Mouse (Mus musculus): Measurements from ENCODE around the gene D16Ertd472e. TPM values are rescaled to one million over a fixed set of nuclear protein-coding genes. Genes with fewer than 3 reads are reported as not detected.

The D16Ertd472e gene
- total RNA-seq, 2 experiments from 2014 or later = 15.8 to 16.8 TPM

DNA sequence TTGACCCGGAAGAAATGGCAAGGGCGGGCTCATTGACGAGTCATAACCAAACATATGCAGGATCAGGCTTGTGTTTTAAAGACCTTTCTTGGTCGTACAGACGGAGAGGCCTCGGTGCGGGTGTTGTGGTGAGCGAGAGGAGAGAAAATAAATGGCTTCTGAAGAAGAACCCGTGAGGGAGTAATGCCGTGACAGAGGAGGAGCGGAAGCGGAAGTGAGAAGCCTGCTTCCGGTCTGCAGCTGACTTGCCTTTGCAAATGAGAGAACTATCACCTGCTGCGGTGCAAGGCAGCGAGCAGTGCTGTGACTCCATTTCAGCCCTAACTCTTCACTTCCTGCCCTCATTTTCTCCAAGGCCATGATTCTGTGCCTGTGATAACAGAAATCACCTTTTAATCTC, 16.4 kb downstream of the D16Ertd472e start:
- DNase-seq (ENCODE audit: low spot score in 2 of 2) = no peak
- Histone ChIP-seq H3K27ac (no peak overlapping the region), H3K4me3 (no peak overlapping the region)
- TF ChIP-seq CTCF (conservative IDR thresholded peaks at IDR 0.05) = no peak

- no peak for TF ChIP-seq CTCF (conservative IDR thresholded peaks at IDR 0.05)
- no peak overlapping the region for H3K27ac ChIP-seq
- no peak for DNase-seq (ENCODE audit: low spot score in 2 of 2)
Observed at GRCm38 (mm10) chr16:78557573-78557972, 18.9 kb downstream of the D16Ertd472e start.

DNA sequence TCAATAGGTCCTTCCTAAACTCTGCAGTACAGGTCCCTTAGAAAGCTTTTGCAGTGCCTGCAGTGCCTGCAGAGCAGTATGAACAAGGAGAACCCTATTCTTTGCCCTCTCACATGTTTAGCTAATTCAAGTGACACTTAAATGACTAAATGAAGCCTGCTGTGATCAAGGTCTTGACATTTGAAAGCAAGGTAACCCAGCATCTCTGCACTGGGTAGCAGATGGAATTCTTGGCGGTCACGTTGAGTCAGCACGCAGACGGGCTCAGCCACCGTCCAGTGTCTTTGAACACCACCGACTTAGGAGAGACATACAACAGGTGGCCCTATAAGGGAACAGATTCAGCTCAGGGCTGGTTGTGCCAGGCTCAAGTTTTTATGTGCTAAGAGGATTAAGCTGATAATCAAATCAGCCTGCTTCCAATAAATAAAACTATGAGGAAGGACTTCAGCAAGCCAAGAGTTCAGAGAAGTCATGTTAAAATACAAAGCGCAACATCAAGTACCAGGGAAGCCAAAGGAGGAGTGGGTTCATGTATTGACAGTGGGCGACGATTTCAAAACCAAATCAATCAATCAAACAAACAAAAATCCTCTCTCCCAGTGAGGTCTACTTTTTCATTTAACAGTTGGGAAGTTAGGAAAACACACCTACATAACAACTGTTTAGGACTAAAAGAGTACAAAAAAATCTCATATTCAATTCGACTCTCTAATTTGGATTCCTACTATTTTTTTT, 21.4 kb downstream of the D16Ertd472e start:
- H3K27ac ChIP-seq = peak overlapping the region; percentile 88
- DNase-seq (ENCODE audit: low spot score in 2 of 2) = peak in 1 of 2 experiments; percentile 43
- no peak overlapping the region for H3K4me3 ChIP-seq
- no peak for TF ChIP-seq CTCF (conservative IDR thresholded peaks at IDR 0.05)

More at GRCm38 (mm10) chr16:78557573-78557972, 18.9 kb downstream of the D16Ertd472e start:
- H3K4me3 ChIP-seq = no peak overlapping the region

- no peak for TF ChIP-seq CTCF (conservative IDR thresholded peaks at IDR 0.05)
- no peak overlapping the region for H3K4me3 ChIP-seq
- no peak overlapping the region for H3K27ac ChIP-seq
- DNase-seq (ENCODE audit: low spot score in 2 of 2) = no peak
Observed at GRCm38 (mm10) chr16:78547367-78547766, 29.1 kb downstream of the D16Ertd472e start.

DNA sequence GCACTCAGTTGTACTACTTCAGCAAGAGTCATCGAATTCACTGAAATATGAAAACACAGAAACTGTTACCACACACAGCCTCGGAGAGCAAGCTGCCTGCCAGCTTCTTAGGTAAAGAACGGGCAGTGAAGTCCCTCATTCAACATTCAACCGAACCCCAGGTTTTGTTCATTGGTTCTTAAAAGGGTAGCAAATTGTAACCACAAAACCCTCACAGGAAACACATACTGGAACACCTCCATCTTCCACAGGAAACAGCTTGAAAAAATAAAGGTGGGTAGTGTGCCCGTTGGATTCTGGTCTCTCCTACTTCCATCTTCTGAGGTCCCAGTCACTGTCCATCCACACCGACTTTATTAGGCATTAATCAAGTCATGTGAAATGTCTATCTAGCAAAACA, 30.0 kb downstream of the D16Ertd472e start:
- no peak for DNase-seq (ENCODE audit: low spot score in 2 of 2)
- TF ChIP-seq CTCF (conservative IDR thresholded peaks at IDR 0.05) = no peak
- H3K27ac ChIP-seq = no peak overlapping the region
- no peak overlapping the region for H3K4me3 ChIP-seq

DNA sequence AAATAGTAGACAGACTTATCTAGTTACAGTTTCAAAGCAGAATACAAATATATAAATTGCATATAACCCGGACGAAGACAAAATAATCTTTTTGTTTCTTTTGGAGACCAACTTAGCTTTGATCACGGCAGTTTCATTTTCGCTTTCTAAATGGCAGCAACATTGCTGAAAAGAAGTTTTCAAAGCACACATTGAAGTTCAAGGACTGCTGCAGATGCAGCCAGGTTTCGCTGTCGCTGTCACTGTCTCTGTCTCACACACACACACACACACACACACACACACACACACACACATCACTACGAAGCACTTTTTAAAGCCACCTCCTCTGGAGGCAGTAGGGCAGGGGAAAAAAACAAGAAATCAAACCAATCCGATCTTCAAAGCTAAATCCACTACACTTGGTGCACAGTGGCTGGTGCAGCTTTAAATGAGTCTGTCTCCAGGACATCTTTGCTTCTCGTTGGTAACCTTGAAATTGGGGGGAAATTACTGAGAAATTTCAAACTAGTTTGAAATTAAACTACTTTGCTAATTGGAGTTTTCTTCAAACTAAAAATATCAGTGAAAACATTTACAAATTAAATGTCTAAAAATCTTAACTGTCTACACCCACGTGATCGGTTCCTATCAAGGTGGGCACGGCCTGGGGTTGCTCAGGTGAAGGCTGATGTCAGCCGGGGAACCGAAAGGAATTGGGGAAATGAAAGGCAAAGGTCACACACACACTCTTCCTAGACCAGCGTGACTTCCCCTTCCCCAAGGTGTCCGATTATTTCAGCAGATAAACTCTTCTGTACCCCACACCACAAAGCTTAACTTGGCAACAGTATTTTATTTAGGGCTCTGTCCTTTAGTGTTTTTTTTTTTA, 35.9 kb downstream of the D16Ertd472e start:
- Histone ChIP-seq H3K4me3 (peak overlapping the region; percentile 38; the same call in 1 of the 2 replicates), H3K27ac (peak overlapping the region; percentile 64)
- TF ChIP-seq CTCF (conservative IDR thresholded peaks at IDR 0.05) = no peak
- no peak for DNase-seq (ENCODE audit: low spot score in 2 of 2)

DNA sequence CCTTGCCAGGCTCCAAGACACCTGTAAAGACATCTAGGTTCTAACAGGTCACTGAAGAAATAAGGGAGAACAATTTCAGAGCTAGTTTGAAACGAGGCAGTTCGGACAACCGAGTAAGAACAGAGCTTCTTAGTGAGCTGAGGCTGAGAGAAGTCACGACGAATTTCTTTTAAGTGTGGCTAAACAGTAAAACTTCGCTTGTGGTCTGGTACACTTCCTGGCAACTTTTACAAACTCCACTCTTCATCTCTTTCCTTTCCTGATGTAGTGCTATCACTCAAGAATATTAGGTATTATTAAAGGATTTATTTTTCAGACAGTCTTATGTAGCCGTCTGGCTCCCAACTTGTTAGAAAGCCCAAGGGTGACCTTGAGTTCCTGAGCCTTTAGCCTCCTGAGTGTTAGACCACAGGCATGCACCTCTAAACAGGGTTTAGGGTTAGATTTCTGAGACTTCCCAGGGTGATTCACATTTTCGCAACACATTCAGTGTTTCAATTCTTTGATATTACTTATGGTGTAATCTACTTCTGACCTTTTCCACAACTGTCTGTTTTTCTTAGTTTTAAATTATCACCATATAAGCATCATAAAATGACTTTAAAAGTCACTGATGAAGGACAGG, 38.6 kb downstream of the D16Ertd472e start:
- no peak for TF ChIP-seq CTCF (conservative IDR thresholded peaks at IDR 0.05)
- H3K4me3 ChIP-seq = no peak overlapping the region
- DNase-seq (ENCODE audit: low spot score in 2 of 2) = no peak
- H3K27ac ChIP-seq = no peak overlapping the region

- Histone ChIP-seq H3K27ac (no peak overlapping the region), H3K4me3 (no peak overlapping the region)
- no peak for TF ChIP-seq CTCF (conservative IDR thresholded peaks at IDR 0.05)
- DNase-seq (ENCODE audit: low spot score in 2 of 2) = no peak
Observed at GRCm38 (mm10) chr16:78537322-78537721, 39.2 kb downstream of the D16Ertd472e start.

DNA sequence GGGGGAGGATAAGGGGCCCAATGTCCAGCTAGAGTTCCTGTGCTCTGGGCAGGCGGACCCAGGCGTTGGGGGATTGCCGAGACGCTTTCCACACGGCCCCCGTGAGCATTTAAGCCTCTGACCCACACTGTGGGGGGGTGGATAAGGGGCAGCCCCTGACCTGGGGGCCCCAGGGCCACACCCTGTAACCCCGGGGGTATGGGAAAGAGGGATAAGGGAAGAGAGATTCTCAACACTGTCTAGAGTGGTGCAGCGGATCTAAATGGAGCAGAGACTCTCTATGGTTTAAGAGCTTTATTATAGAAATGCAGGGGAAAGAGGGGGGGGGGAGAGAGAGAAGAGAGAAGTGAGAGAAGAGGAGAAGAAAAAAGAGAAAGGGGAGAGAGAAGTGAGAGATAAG, 42.0 kb downstream of the D16Ertd472e start:
- H3K4me3 ChIP-seq = no peak overlapping the region
- H3K27ac ChIP-seq = no peak overlapping the region
- TF ChIP-seq CTCF (conservative IDR thresholded peaks at IDR 0.05) = no peak
- DNase-seq (ENCODE audit: low spot score in 2 of 2) = no peak

DNA sequence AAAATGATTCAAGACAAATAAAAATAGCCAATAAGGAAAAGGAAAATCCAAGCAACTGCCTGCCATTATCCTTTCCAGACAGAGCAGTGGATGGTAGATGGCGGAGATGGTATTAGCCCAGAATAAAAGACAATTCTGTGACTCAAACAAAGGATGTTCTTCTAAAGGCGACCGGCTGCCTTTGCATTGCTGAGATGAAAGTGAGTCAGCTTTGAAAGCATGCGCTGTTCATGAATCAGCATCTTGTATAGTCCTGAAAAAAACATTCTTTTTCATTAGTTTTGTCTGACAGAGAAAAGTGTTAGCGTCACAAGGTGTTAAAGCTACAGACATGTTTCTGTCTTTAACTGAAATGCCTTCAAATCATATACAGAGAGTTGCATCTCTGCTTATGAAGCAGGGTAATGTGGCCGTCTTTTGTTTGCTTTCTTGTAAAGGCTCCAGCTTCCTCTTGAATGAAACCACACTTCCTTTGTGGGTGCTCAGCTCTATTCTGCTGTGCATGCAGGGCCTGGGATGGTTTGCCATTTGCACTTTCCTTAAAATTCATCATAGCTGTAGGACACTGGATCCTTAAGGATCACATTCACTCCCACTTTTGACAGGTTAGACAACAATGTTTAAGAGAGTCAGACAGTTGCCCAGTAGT, 44.4 kb downstream of the D16Ertd472e start:
- no peak for TF ChIP-seq CTCF (conservative IDR thresholded peaks at IDR 0.05)
- Histone ChIP-seq H3K27ac (peak overlapping the region; percentile 54), H3K4me3 (no peak overlapping the region)
- peak in 1 of 2 experiments; percentile 21 for DNase-seq (ENCODE audit: low spot score in 2 of 2)

- H3K27ac ChIP-seq = no peak overlapping the region
- no peak for DNase-seq (ENCODE audit: low spot score in 2 of 2)
- no peak for TF ChIP-seq CTCF (conservative IDR thresholded peaks at IDR 0.05)
- no peak overlapping the region for H3K4me3 ChIP-seq
Observed at GRCm38 (mm10) chr16:78522974-78523373, 53.5 kb downstream of the D16Ertd472e start.

DNA sequence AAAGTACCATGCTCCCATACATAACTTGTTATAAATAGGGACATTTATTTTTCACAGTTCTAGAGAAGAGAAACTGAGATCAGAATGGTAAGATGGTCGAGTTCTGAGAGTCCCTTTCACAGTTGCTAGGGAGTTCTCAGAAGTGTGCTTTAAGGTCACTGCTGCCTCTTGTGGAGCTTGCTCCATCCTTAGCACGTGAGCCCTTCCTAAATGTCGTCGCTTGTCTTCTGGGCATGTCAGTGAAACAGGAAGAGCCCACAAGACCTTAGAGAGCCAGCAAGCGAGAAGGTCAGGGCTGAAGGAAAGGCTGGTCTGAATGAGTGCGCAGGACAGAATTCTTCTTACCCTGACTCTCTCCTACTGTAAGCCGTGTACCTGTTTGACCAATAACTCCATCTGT, 57.8 kb downstream of the D16Ertd472e start:
- no peak overlapping the region for H3K27ac ChIP-seq
- TF ChIP-seq CTCF (conservative IDR thresholded peaks at IDR 0.05) = no peak
- DNase-seq (ENCODE audit: low spot score in 2 of 2) = no peak
- no peak overlapping the region for H3K4me3 ChIP-seq
